Mouse (Mus musculus) retina, postnatal 7 days (tissue): Measurements from ENCODE around the gene Chml.
A peak's percentile ranks its signal among the peaks of the same experiment; 100 is the strongest.

Source experiments
- DNase-seq: peaks from one replicate; pipeline ENCODE4 v3.0.0-alpha.2; 2012; ENCODE audit warnings: low read depth, low spot score

Chml gene

GRCm38 (mm10) chr1:175692246-175692996, at the start of gene Chml, which contains the start of gene Opn3:
TSS of gene Chml (minus strand) at chr1:175692901.
TSS of gene Opn3 (minus strand) at chr1:175692776.
- DNase-seq: peak; percentile 97

- no peak for DNase-seq
Observed at GRCm38 (mm10) chr1:175725771-175726170, 33.1 kb upstream of the Chml start.

GRCm38 (mm10) chr1:175716832-175717231, 24.1 kb upstream of the Chml start:
- DNase-seq: no peak

GRCm38 (mm10) chr1:175712338-175712909, 19.7 kb upstream of the Chml start:
- DNase-seq: no peak

- DNase-seq: no peak
Observed at GRCm38 (mm10) chr1:175708013-175708412, 15.3 kb upstream of the Chml start.

GRCm38 (mm10) chr1:175707599-175707998, 14.9 kb upstream of the Chml start:
- no peak for DNase-seq

GRCm38 (mm10) chr1:175701145-175701544, 8.4 kb upstream of the Chml start:
- DNase-seq: no peak

GRCm38 (mm10) chr1:175699796-175700195, 7.1 kb upstream of the Chml start:
- DNase-seq: no peak

- no peak for DNase-seq
Observed at GRCm38 (mm10) chr1:175699375-175699774, 6.7 kb upstream of the Chml start.

GRCm38 (mm10) chr1:175698293-175698692, 5.6 kb upstream of the Chml start, which contains the start of gene Wdr64:
TSS of gene Wdr64 (plus strand) at chr1:175698593.
- no peak for DNase-seq

GRCm38 (mm10) chr1:175693429-175693960, 794 bp upstream of the Chml start:
- no peak for DNase-seq

- DNase-seq: no peak
Observed at GRCm38 (mm10) chr1:175692997-175693361, 278 bp upstream of the Chml start.

GRCm38 (mm10) chr1:175691686-175692245, 935 bp downstream of the Chml start:
- no peak for DNase-seq

- DNase-seq: no peak
Observed at GRCm38 (mm10) chr1:175680995-175681394, 11.7 kb downstream of the Chml start.

- DNase-seq: no peak
Observed at GRCm38 (mm10) chr1:175677459-175677858, 15.2 kb downstream of the Chml start.

GRCm38 (mm10) chr1:175675116-175675515, 17.6 kb downstream of the Chml start:
- no peak for DNase-seq

GRCm38 (mm10) chr1:175673563-175674325, 19.0 kb downstream of the Chml start:
- no peak for DNase-seq

- no peak for DNase-seq
Observed at GRCm38 (mm10) chr1:175671626-175672025, 21.1 kb downstream of the Chml start.

GRCm38 (mm10) chr1:175670042-175670441, 22.7 kb downstream of the Chml start:
- no peak for DNase-seq

- DNase-seq: no peak
Observed at GRCm38 (mm10) chr1:175669456-175669855, 23.2 kb downstream of the Chml start.

- no peak for DNase-seq
Observed at GRCm38 (mm10) chr1:175668666-175669405, 23.9 kb downstream of the Chml start.
